Mouse (Mus musculus): Measurements from ENCODE around the gene Tiam1. TPM values are rescaled to one million over a fixed set of nuclear protein-coding genes. Genes with fewer than 3 reads are reported as not detected.

The Tiam1 gene
- total RNA-seq, 2 experiments from 2014 or later: 4.7 to 7.1 TPM

DNA sequence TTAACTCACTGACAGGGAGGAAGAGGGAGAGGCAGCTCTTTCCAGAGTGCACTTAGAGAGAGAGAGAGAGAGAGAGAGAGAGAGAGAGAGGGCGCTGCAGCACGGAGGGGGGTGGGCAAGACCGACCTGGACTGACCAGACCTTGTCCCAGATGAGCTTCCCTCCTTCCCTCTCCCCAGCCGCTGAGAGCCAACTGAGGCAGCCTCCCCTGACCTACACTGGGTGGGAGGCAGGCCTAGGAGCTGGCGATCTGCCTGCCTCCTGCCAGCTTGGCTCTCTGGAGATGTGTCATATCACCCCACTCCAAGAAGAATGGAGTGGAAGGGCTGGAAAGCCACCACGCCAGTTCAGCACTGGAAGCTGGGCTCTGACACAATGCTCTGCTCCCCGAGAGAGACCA lies 6.6 kb upstream of the Tiam1 start:
- intact Hi-C loops (cut with DNase I; ENCODE audit: low total_unique reads): no loop called here
- DNase-seq: no peak

DNA sequence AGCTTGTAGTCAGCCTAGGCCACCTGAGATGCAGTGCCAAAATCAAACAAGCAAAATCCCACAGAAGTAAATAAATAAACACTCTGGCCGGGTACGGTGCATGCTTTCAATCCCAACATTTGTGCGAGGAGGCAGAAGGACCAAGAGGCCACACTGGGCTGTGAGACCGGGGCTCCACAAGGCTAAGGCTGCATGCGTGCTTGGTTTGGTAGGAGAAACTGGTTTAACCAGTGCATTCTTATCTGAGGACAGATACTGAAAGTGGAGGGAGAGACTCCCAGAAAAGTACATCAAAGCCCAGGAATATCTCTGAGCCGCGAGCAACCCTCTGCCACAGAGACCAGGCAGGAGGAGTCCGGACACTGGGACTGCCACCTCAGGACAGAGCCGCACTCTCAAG lies 5.8 kb upstream of the Tiam1 start:
- no peak for DNase-seq
- intact Hi-C loops (cut with DNase I; ENCODE audit: low total_unique reads): no loop called here

- intact Hi-C loops (cut with DNase I; ENCODE audit: low total_unique reads): no loop called here
Observed at GRCm38 (mm10) chr16:90145244-90145643, 1.7 kb upstream of the Tiam1 start.

GRCm38 (mm10) chr16:90144541-90144940 lies 972 bp upstream of the Tiam1 start:
- intact Hi-C loops (cut with DNase I; ENCODE audit: low total_unique reads): no loop called here

More at GRCm38 (mm10) chr16:90145244-90145643, 1.7 kb upstream of the Tiam1 start:
- DNase-seq: no peak

GRCm38 (mm10) chr16:90143416-90143759 lies 181 bp downstream of the Tiam1 start:
- intact Hi-C loops (cut with DNase I; ENCODE audit: low total_unique reads): no loop called here
- no peak for DNase-seq

More at GRCm38 (mm10) chr16:90144541-90144940, 972 bp upstream of the Tiam1 start:
- no peak for DNase-seq

DNA sequence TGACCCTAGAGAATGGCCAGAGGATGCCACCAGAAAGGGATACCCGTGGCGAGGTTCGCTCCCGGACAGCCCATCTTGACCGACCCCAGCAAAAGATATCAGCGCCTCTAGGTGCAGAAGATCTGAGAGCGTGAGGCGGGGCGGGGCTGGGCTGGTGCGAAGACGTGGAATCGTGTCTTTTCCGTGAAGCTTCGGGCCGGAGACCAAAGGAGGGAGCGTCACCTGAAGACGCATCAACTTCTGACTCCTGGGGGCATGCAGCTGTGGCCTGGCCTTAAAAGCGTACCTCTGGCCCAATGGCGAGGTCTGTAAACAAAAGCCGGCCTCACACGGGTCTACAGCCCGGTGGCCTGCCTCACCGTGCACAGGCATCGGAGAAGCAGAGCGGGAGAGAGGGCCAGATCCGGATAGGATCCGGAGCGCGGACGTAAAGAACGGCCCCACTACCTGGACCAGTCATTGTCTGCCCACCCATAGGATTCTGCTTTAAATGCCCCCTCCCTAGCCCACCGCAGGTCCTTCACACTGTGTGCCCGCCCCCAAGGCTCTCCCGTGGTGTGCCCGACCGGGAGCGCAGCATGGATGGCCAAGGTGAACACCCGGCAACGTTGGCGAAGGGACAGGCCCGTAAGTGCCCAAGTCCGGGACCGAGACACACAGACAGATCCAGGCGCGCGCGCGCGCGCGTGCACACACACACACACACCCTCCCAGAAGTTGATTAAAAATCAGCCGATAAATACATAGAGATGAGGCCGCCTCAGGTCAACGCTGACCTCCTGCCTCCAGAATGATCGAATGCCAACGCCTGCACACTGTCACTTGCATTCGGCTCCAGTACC lies 774 bp downstream of the Tiam1 start:
- intact Hi-C loops (cut with DNase I; ENCODE audit: low total_unique reads): no loop called here
- peak; percentile 24 for DNase-seq

DNA sequence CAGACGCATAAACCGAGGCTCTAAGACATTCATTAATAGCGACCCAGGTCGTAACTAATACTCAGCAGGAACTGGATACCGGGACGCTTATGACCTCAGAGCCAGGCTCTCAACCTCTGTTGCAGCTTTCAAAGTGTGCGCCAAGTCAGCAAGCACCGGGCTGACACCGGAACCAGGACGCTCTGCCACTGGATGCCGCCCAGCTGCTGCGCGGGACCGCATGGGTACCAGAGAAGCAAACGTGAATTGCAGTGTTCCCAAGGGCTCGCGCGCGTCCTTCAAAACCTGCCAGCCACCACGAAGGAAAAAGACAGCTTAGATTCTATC lies 1.4 kb downstream of the Tiam1 start:
- intact Hi-C loops (cut with DNase I; ENCODE audit: low total_unique reads): no loop called here
- DNase-seq: peak; percentile 18

DNA sequence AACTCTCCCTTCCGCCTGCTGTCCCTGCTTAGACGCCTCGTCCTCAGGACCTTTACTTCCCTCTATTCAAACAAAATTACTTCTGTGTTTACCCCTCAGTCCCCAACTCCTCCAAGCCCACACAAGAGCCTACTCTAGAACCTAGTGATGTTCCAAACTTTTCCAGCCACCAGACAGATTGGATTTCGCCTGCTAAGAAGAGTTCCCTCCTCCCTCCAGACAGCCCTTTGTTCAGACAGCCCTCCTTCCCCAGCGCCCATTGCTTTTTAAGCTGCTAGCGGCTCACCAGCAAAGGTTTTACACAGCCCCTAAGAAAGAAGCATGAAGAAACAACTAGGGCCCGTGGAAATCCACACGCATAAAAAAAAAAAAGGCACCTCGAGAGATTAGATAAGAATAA lies 2.0 kb downstream of the Tiam1 start:
- intact Hi-C loops (cut with DNase I; ENCODE audit: low total_unique reads): no loop called here
- no peak for DNase-seq

GRCm38 (mm10) chr16:90140571-90140970 lies 3.0 kb downstream of the Tiam1 start:
- intact Hi-C loops (cut with DNase I; ENCODE audit: low total_unique reads): no loop called here
- DNase-seq: no peak

DNA sequence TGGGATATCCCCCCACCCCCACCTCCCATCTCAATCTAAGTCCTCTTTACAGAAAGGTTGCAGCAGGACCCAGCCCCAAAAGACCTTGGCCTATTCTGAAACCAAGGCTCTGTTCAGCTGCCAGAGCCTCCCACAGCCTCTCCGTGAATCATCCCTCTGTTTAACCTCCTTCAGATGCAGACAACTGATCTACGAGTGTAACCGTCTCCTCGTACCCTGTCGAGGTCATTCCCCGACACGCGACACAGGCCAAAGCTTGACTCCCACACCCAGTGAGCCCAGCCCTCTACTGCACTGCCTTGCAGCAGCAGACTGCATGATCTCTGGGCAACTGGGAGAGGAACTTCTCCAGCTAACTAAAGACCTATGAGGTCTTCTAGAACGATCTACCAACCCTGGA lies 3.9 kb downstream of the Tiam1 start:
- DNase-seq: no peak
- intact Hi-C loops (cut with DNase I; ENCODE audit: low total_unique reads): no loop called here

GRCm38 (mm10) chr16:90138151-90138550 lies 5.4 kb downstream of the Tiam1 start:
- no peak for DNase-seq
- intact Hi-C loops (cut with DNase I; ENCODE audit: low total_unique reads): no loop called here

- no peak for DNase-seq
- intact Hi-C loops (cut with DNase I; ENCODE audit: low total_unique reads): no loop called here
Observed at GRCm38 (mm10) chr16:90137175-90137574, 6.4 kb downstream of the Tiam1 start.

GRCm38 (mm10) chr16:90135580-90135979 lies 8.0 kb downstream of the Tiam1 start:
- intact Hi-C loops (cut with DNase I; ENCODE audit: low total_unique reads): no loop called here
- DNase-seq: no peak

- intact Hi-C loops (cut with DNase I; ENCODE audit: low total_unique reads): no loop called here
- no peak for DNase-seq
Observed at GRCm38 (mm10) chr16:90134351-90134750, 9.2 kb downstream of the Tiam1 start.

- intact Hi-C loops (cut with DNase I; ENCODE audit: low total_unique reads): no loop called here
- no peak for DNase-seq
Observed at GRCm38 (mm10) chr16:90132816-90133215, 10.8 kb downstream of the Tiam1 start.

GRCm38 (mm10) chr16:90132331-90132730 lies 11.2 kb downstream of the Tiam1 start:
- intact Hi-C loops (cut with DNase I; ENCODE audit: low total_unique reads): no loop called here

DNA sequence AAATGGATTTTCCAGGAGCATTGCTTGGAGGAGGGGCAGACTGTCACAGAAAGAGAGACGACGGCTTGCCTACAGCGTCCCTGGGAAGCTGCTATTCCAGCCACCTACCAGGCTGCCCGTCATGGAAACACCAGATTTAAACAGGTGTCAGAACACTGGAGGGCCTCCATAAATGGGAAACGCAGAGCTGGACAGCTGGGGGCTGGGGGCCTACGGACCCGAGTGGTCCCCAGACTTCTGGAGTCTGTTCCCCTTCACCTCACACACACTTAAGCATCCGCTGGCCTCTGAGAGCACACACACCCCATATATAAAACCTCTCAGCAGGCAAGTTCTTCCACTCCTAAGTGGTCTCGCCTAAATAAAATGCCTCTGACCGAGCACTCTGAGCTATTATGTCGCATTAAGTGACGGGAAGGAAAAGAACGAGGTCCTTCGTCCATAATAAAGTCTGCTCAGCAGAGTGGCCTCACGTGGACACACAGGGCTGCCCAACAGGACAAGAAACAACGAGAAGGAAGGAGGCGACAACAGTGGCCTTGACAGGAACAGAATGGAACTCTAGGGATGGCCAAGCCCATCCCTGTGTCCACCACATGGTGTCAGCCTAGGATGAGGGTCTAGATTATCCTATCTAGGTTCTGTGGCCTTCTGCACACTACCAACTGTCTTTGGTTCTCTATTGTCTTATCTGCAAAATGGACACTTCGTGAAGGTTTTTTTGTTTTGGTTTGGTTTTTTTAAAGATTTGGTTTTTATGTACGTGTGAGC lies 14.6 kb downstream of the Tiam1 start:
- intact Hi-C loops (cut with DNase I; ENCODE audit: low total_unique reads): no loop called here
- DNase-seq: no peak

More at GRCm38 (mm10) chr16:90132331-90132730, 11.2 kb downstream of the Tiam1 start:
- DNase-seq: no peak

- no peak for DNase-seq
- intact Hi-C loops (cut with DNase I; ENCODE audit: low total_unique reads): no loop called here
Observed at GRCm38 (mm10) chr16:90128361-90128760, 15.2 kb downstream of the Tiam1 start.

GRCm38 (mm10) chr16:90125318-90126314 lies 18.0 kb downstream of the Tiam1 start:
- intact Hi-C loops (cut with DNase I; ENCODE audit: low total_unique reads): no loop called here

DNA sequence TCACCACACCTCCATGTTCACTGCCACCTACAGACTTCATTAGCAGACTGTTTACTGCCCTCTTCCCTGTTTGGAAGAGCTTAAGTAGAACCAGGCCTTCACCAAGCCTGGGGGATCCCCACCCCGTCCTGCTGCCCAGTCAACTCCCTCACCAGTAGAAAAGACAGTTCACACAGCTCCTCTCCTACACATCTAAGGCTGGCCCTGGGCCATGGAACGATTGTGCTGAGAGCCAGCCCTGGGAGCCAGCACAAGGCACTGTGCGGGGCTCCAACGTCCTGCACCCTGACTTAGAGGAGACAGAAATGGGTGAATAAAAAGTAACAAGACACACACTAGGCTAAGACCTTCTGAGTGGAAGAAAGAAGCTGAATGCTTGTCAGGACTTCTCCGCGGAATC lies 20.5 kb downstream of the Tiam1 start:
- intact Hi-C loops (cut with DNase I; ENCODE audit: low total_unique reads): no loop called here
- DNase-seq: no peak

More at GRCm38 (mm10) chr16:90125318-90126314, 18.0 kb downstream of the Tiam1 start:
- no peak for DNase-seq

Measured in gastrocnemius, postnatal 14 days (tissue).